Mouse (Mus musculus) forebrain, embryonic 14.5 days (tissue): ENCODE measurements at regions not wholly inside any gene's neighbourhood (a gene's known extent, or its start where the extent isn't known, plus 50 kb on each side); places are given as distances from the start of the nearest gene placed in this dataset.

Source experiments
- ATAC-seq: fragments of 200-750 bp; cut with Nextera tagmentation; 2 replicates; pipeline ENCODE4 v1.8.0; 2017; ENCODE audit warnings: mild to moderate bottlenecking, moderate library complexity
- DNase-seq: peaks from one replicate; pipeline ENCODE4 v3.0.0-alpha.2; 2015; ENCODE audit warnings: low spot score
- H3K27ac ChIP-seq: fragments of 300-500 bp; sonication (generic); 2 replicates; pipeline ENCODE4 v1.5.1; 2014; ENCODE audit warnings: low read depth, mild to moderate bottlenecking, control low read depth, low read length, moderate library complexity
- H3K27me3 ChIP-seq: fragments of 300-500 bp; sonication (generic); replicated peaks from 2 replicates; pipeline ENCODE4 v1.6.1; 2014; ENCODE audit warnings: low read length, control low read depth, mixed read lengths; ENCODE audit not compliant: control insufficient read depth, insufficient read depth
- H3K36me3 ChIP-seq: fragments of 300-500 bp; sonication (generic); 2 replicates; pipeline ENCODE4 v1.6.1; 2014; ENCODE audit warnings: low read length, control low read depth; ENCODE audit not compliant: control insufficient read depth, insufficient read depth
- H3K4me1 ChIP-seq: fragments of 300-500 bp; sonication (generic); 2 replicates; pipeline ENCODE4 v1.6.1; 2014; ENCODE audit warnings: antibody characterized with exemption, low read length, control low read depth; ENCODE audit not compliant: control insufficient read depth, insufficient read depth
- H3K4me2 ChIP-seq: fragments of 300-500 bp; sonication (generic); 2 replicates; pipeline ENCODE4 v1.6.1; 2014; ENCODE audit warnings: mild to moderate bottlenecking, control low read depth, low read length
- H3K4me3 ChIP-seq: fragments of 300-500 bp; sonication (generic); 2 replicates; pipeline ENCODE4 v1.5.1; 2014; ENCODE audit warnings: low read depth, low read length, control low read depth
- H3K9ac ChIP-seq: fragments of 300-500 bp; sonication (generic); 2 replicates; pipeline ENCODE4 v1.6.1; 2014; ENCODE audit warnings: mild to moderate bottlenecking, low read length, control low read depth, moderate library complexity
- H3K9me3 ChIP-seq: fragments of 300-500 bp; sonication (generic); replicated peaks from 2 replicates; pipeline ENCODE4 v1.6.1; 2016; ENCODE audit warnings: low read length, control low read depth, mixed read lengths; ENCODE audit not compliant: control insufficient read depth
- WGBS: fragments of 180-500 bp; shearing (Covaris S2); extraction: QIAGEN DNeasy Blood & Tissue Kit; methylation state at CpG from one replicate; pipeline ENCODE4 v1.1.7; 2014; 5-methylcytosine and 5-hydroxymethylcytosine counted together

- no peaks in the 10 kb centered on the region for H3K27me3 ChIP-seq
- no peak overlapping the region for H3K4me3 ChIP-seq
- 47% methylated on average over 8 of the region's 8 CpGs for WGBS
- DNase-seq (peak; percentile 55), ATAC-seq (peak; percentile 37; the same call in 1 of the 2 replicates)
- H3K9me3 ChIP-seq = no peaks in the 10 kb centered on the region
- no peak overlapping the region for H3K27ac ChIP-seq
- H3K4me1 ChIP-seq = no peaks in the 10 kb centered on the region
- no peak overlapping the region for H3K9ac ChIP-seq
- no peaks in the 10 kb centered on the region for H3K36me3 ChIP-seq
- no peak overlapping the region for H3K4me2 ChIP-seq
Observed at GRCm38 (mm10) chr17:14455251-14455743, 176.0 kb downstream of the Smoc2 start.
